In genomic region chr17:67779812-67780211, GRCm38 (mm10) we compare ENCODE assay signal across 8 mouse cellular contexts.
DNase-seq lines count a peak whose midpoint lies in the region; ATAC-seq and TF ChIP-seq lines count a peak whose summit lies in the region.

No protein-coding gene starts in this region.

- TF ChIP-seq POLR2A in testis, adult 2 months (IDR thresholded peaks at IDR 0.05; ENCODE audit: control insufficient read depth, low read depth, low read length) = no peak

- TF ChIP-seq CTCF in testis, adult 2 months (IDR thresholded peaks at IDR 0.05; ENCODE audit: control insufficient read depth, insufficient read depth, insufficient replicate concordance, low read depth, low read length) = peak; percentile 22; the same call in 1 of the 2 replicates

- H3K36me3 ChIP-seq in testis, adult 2 months (ENCODE audit: control insufficient read depth, insufficient read depth, low read length) = no peaks in the 10 kb centered on the region

- no peak for ATAC-seq in cerebellum, adult (ENCODE audit: insufficient number of reproducible peaks, low FRiP score, low TSS enrichment)
- peak; percentile 81 for ATAC-seq in granulocyte monocyte progenitor cell, adult 5-6 weeks (replicated peaks; ENCODE audit: poor library complexity, severe bottlenecking)
- no peak for ATAC-seq in erythroblast, adult 5-6 weeks (replicated peaks; ENCODE audit: low FRiP score, poor library complexity, severe bottlenecking)

- no peak overlapping the region for H3K27ac ChIP-seq in testis, adult 2 months (ENCODE audit: control insufficient read depth, insufficient read depth, low read depth, low read length)

- DNase-seq in cerebellum, postnatal 14 days = peak; percentile 30 to 58
- DNase-seq in testis, postnatal 14 days (ENCODE audit: low spot score) = no peak
- DNase-seq in lung, postnatal 25 days (ENCODE audit: low spot score) = peak; percentile 34
- no peak for DNase-seq in right cerebral cortex, postnatal 36 days (ENCODE audit: low spot score in 2 of 2)

- no peak overlapping the region for H3K4me3 ChIP-seq in testis, adult 2 months (ENCODE audit: control insufficient read depth, low read depth, low read length)

- H3K27me3 ChIP-seq in testis, adult 2 months (ENCODE audit: control insufficient read depth, insufficient read depth, low read length) = no peaks in the 10 kb centered on the region

- no peaks in the 10 kb centered on the region for H3K4me1 ChIP-seq in testis, adult 2 months (ENCODE audit: control insufficient read depth, insufficient read depth, low read length)

Comparison
In these comparisons a context has a peak if more than half of its experiments do, and no peak if none do; other contexts are left out.
1. DNase-seq: peak in cerebellum, postnatal 14 days (2 of 2) and lung, postnatal 25 days (single experiment); none in testis, postnatal 14 days (single experiment) and right cerebral cortex, postnatal 36 days (0 of 2).